Mouse (Mus musculus): ENCODE measurements at regions not wholly inside any gene's neighbourhood (a gene's known extent, or its start where the extent isn't known, plus 50 kb on each side); places are given as distances from the start of the nearest gene placed in this dataset.

GRCm38 (mm10) chr17:45866346-45866745, 132.7 kb upstream of the 1600014C23Rik start:
- H3K27me3 ChIP-seq (ENCODE audit: insufficient read depth, low read length) = peaks cover 26% of the 10 kb centered on the region
- no peaks in the 10 kb centered on the region for H3K36me3 ChIP-seq (ENCODE audit: insufficient read depth, low read length)
- TF ChIP-seq NANOG (IDR thresholded peaks at IDR 0.05; ENCODE audit: borderline replicate concordance, low read length) = no peak
- no peak for TF ChIP-seq POU5F1 (IDR thresholded peaks at IDR 0.05; ENCODE audit: borderline replicate concordance, low read length)
- no peak for TF ChIP-seq CTCF (conservative IDR thresholded peaks at IDR 0.05; ENCODE audit: low read length)
- H3K9me3 ChIP-seq (ENCODE audit: low read length) = no peaks in the 10 kb centered on the region; the same call in 1 of the 2 replicates
- peaks cover 46% of the 10 kb centered on the region for H3K4me1 ChIP-seq (replicated peaks; ENCODE audit: low read depth, low read length)
- no peak overlapping the region for H3K4me3 ChIP-seq (replicated peaks; ENCODE audit: low read length)

- no peaks in the 10 kb centered on the region; the same call in 1 of the 2 replicates for H3K9me3 ChIP-seq (ENCODE audit: low read length)
- H3K4me1 ChIP-seq (replicated peaks; ENCODE audit: low read depth, low read length) = peaks cover 42% of the 10 kb centered on the region
- H3K27me3 ChIP-seq (ENCODE audit: insufficient read depth, low read length) = peaks cover 26% of the 10 kb centered on the region
- TF ChIP-seq CTCF (conservative IDR thresholded peaks at IDR 0.05; ENCODE audit: low read length) = no peak
- H3K36me3 ChIP-seq (ENCODE audit: insufficient read depth, low read length) = no peaks in the 10 kb centered on the region
- H3K4me3 ChIP-seq (replicated peaks; ENCODE audit: low read length) = no peak overlapping the region
These were observed 132.3 kb upstream of the 1600014C23Rik start for GRCm38 (mm10) chr17:45865944-45866343.

GRCm38 (mm10) chr17:45863471-45864205, 130.0 kb upstream of the 1600014C23Rik start:
- Histone ChIP-seq H3K36me3 (ENCODE audit: insufficient read depth, low read length) (no peaks in the 10 kb centered on the region), H3K4me1 (replicated peaks; ENCODE audit: low read depth, low read length) (peaks cover 33% of the 10 kb centered on the region), H3K27me3 (ENCODE audit: insufficient read depth, low read length) (peaks cover 26% of the 10 kb centered on the region), H3K9me3 (ENCODE audit: low read length) (peaks cover 4% of the 10 kb centered on the region), H3K4me3 (replicated peaks; ENCODE audit: low read length) (0 out of 2 replicates have a peak overlapping the region, but pooled peaks have one; percentile 13)
- TF ChIP-seq POU5F1 (IDR thresholded peaks at IDR 0.05; ENCODE audit: borderline replicate concordance, low read length) (no peak), NANOG (IDR thresholded peaks at IDR 0.05; ENCODE audit: borderline replicate concordance, low read length) (no peak), CTCF (conservative IDR thresholded peaks at IDR 0.05; ENCODE audit: low read length) (no peak)

GRCm38 (mm10) chr17:45863031-45863430, 129.4 kb upstream of the 1600014C23Rik start:
- Histone ChIP-seq H3K4me1 (replicated peaks; ENCODE audit: low read depth, low read length) (peaks cover 29% of the 10 kb centered on the region), H3K9me3 (ENCODE audit: low read length) (peaks cover 8% of the 10 kb centered on the region), H3K4me3 (replicated peaks; ENCODE audit: low read length) (no peak overlapping the region), H3K27me3 (ENCODE audit: insufficient read depth, low read length) (peaks cover 26% of the 10 kb centered on the region), H3K36me3 (ENCODE audit: insufficient read depth, low read length) (no peaks in the 10 kb centered on the region)
- TF ChIP-seq CTCF (conservative IDR thresholded peaks at IDR 0.05; ENCODE audit: low read length) (no peak), POU5F1 (IDR thresholded peaks at IDR 0.05; ENCODE audit: borderline replicate concordance, low read length) (no peak), NANOG (IDR thresholded peaks at IDR 0.05; ENCODE audit: borderline replicate concordance, low read length) (no peak)

- TF ChIP-seq POU5F1 (IDR thresholded peaks at IDR 0.05; ENCODE audit: borderline replicate concordance, low read length) (no peak), NANOG (IDR thresholded peaks at IDR 0.05; ENCODE audit: borderline replicate concordance, low read length) (no peak)
- Histone ChIP-seq H3K36me3 (ENCODE audit: insufficient read depth, low read length) (no peaks in the 10 kb centered on the region), H3K9me3 (ENCODE audit: low read length) (peaks cover 8% of the 10 kb centered on the region), H3K27me3 (ENCODE audit: insufficient read depth, low read length) (peaks cover 8% of the 10 kb centered on the region), H3K4me3 (replicated peaks; ENCODE audit: low read length) (no peak overlapping the region), H3K4me1 (replicated peaks; ENCODE audit: low read depth, low read length) (peaks cover 9% of the 10 kb centered on the region; the same call in 1 of the 2 replicates)
These were observed 125.8 kb upstream of the 1600014C23Rik start for GRCm38 (mm10) chr17:45859441-45859840.

- peaks cover 23% of the 10 kb centered on the region for H3K4me1 ChIP-seq (replicated peaks; ENCODE audit: low read depth, low read length)
- no peaks in the 10 kb centered on the region for H3K36me3 ChIP-seq (ENCODE audit: insufficient read depth, low read length)
- peaks cover 23% of the 10 kb centered on the region; the same call in 1 of the 2 replicates for H3K27me3 ChIP-seq (ENCODE audit: insufficient read depth, low read length)
- TF ChIP-seq CTCF (conservative IDR thresholded peaks at IDR 0.05; ENCODE audit: low read length) (no peak), POU5F1 (IDR thresholded peaks at IDR 0.05; ENCODE audit: borderline replicate concordance, low read length) (no peak), NANOG (IDR thresholded peaks at IDR 0.05; ENCODE audit: borderline replicate concordance, low read length) (no peak)
- H3K9me3 ChIP-seq (ENCODE audit: low read length) = peaks cover 8% of the 10 kb centered on the region
- no peak overlapping the region for H3K4me3 ChIP-seq (replicated peaks; ENCODE audit: low read length)
These were observed 120.4 kb upstream of the 1600014C23Rik start for GRCm38 (mm10) chr17:45853931-45854653.

GRCm38 (mm10) chr17:45852402-45852801, 118.8 kb upstream of the 1600014C23Rik start:
- TF ChIP-seq NANOG (IDR thresholded peaks at IDR 0.05; ENCODE audit: borderline replicate concordance, low read length) (no peak), CTCF (conservative IDR thresholded peaks at IDR 0.05; ENCODE audit: low read length) (no peak), POU5F1 (IDR thresholded peaks at IDR 0.05; ENCODE audit: borderline replicate concordance, low read length) (no peak)
- H3K9me3 ChIP-seq (ENCODE audit: low read length) = no peaks in the 10 kb centered on the region
- H3K36me3 ChIP-seq (ENCODE audit: insufficient read depth, low read length) = no peaks in the 10 kb centered on the region
- no peak overlapping the region for H3K4me3 ChIP-seq (replicated peaks; ENCODE audit: low read length)
- peaks cover 37% of the 10 kb centered on the region for H3K4me1 ChIP-seq (replicated peaks; ENCODE audit: low read depth, low read length)
- H3K27me3 ChIP-seq (ENCODE audit: insufficient read depth, low read length) = peaks cover 29% of the 10 kb centered on the region; the same call in 1 of the 2 replicates

GRCm38 (mm10) chr17:45851723-45852396, 118.2 kb upstream of the 1600014C23Rik start:
- Histone ChIP-seq H3K4me1 (replicated peaks; ENCODE audit: low read depth, low read length) (peaks cover 37% of the 10 kb centered on the region), H3K27me3 (ENCODE audit: insufficient read depth, low read length) (peaks cover 29% of the 10 kb centered on the region; the same call in 1 of the 2 replicates), H3K36me3 (ENCODE audit: insufficient read depth, low read length) (no peaks in the 10 kb centered on the region), H3K4me3 (replicated peaks; ENCODE audit: low read length) (no peak overlapping the region), H3K9me3 (ENCODE audit: low read length) (no peaks in the 10 kb centered on the region)
- TF ChIP-seq CTCF (conservative IDR thresholded peaks at IDR 0.05; ENCODE audit: low read length) (no peak), POU5F1 (IDR thresholded peaks at IDR 0.05; ENCODE audit: borderline replicate concordance, low read length) (no peak), NANOG (IDR thresholded peaks at IDR 0.05; ENCODE audit: borderline replicate concordance, low read length) (no peak)
